Mouse (Mus musculus) neural tube, embryonic 12.5 days (tissue): Measurements from ENCODE around the gene Wfikkn1. TPM values are rescaled to one million over a fixed set of nuclear protein-coding genes. Genes with fewer than 3 reads are reported as not detected.

Source experiments
- ATAC-seq: fragments of 200-750 bp; cut with Nextera tagmentation; 2 replicates; pipeline ENCODE4 v1.8.0; 2017; ENCODE audit warnings: low read depth, mild to moderate bottlenecking, moderate TSS enrichment, moderate library complexity; ENCODE audit not compliant: low FRiP score
- H3K27ac ChIP-seq: fragments of 300-500 bp; sonication (generic); 2 replicates; pipeline ENCODE4 v1.5.1; 2016
- H3K27me3 ChIP-seq: fragments of 300-500 bp; sonication (generic); replicated peaks from 2 replicates; pipeline ENCODE4 v1.6.1; 2016; ENCODE audit warnings: mild to moderate bottlenecking
- H3K36me3 ChIP-seq: fragments of 300-500 bp; sonication (generic); 2 replicates; pipeline ENCODE4 v1.6.1; 2016; ENCODE audit warnings: mild to moderate bottlenecking
- H3K4me1 ChIP-seq: fragments of 300-500 bp; sonication (generic); 2 replicates; pipeline ENCODE4 v1.6.1; 2016
- H3K4me2 ChIP-seq: fragments of 300-500 bp; sonication (generic); replicated peaks from 2 replicates; pipeline ENCODE4 v1.6.1; 2016; ENCODE audit warnings: mild to moderate bottlenecking
- H3K4me3 ChIP-seq: fragments of 300-500 bp; sonication (generic); 2 replicates; pipeline ENCODE4 v1.5.1; 2016
- H3K9ac ChIP-seq: fragments of 300-500 bp; sonication (generic); 2 replicates; pipeline ENCODE4 v1.6.1; 2016; ENCODE audit warnings: mild to moderate bottlenecking
- H3K9me3 ChIP-seq: fragments of 300-500 bp; sonication (generic); 2 replicates; pipeline ENCODE4 v1.6.1; 2016; ENCODE audit warnings: mild to moderate bottlenecking
- WGBS: fragments of 180-500 bp; shearing (Covaris S2); methylation state at CpG from one replicate; pipeline ENCODE4 v1.1.7; 2016; 5-methylcytosine and 5-hydroxymethylcytosine counted together
- microRNA-seq: library from miRNA; unstranded; fragments of <30 nt; microRNA quantifications from one replicate; pipeline ENCODE4, GENCODE M21; 2017
- polyA plus RNA-seq: library from polyadenylated mRNA; unstranded; fragments of >200 nt; fragmentation: Nextera tagmentation; extraction: Ambion mirVana; gene quantifications from 2 replicates; pipeline ENCODE4 v1.2.1, GENCODE M21; 2016

Wfikkn1 gene
- polyA plus RNA-seq, 1 experiment from 2014 or later: 0.86 TPM

GRCm38 (mm10) chr17:25831451-25832281, 49.0 kb downstream of the Wfikkn1 start:
- Histone ChIP-seq H3K4me2 (peak overlapping the region; percentile 95), H3K36me3 (peaks cover 42% of the 10 kb centered on the region), H3K27ac (no peak overlapping the region; the same call in 1 of the 2 replicates), H3K9me3 (no peaks in the 10 kb centered on the region), H3K4me1 (peaks cover 81% of the 10 kb centered on the region), H3K27me3 (no peaks in the 10 kb centered on the region), H3K9ac (peak overlapping the region; percentile 92), H3K4me3 (peak overlapping the region; percentile 79)
- no peak for ATAC-seq
- WGBS: 67% methylated on average over 21 of the region's 21 CpGs

GRCm38 (mm10) chr17:25830806-25831431, 49.7 kb downstream of the Wfikkn1 start:
- Histone ChIP-seq H3K36me3 (peaks cover 49% of the 10 kb centered on the region), H3K27ac (no peak overlapping the region), H3K9ac (no peak overlapping the region), H3K9me3 (no peaks in the 10 kb centered on the region), H3K4me1 (peaks cover 81% of the 10 kb centered on the region), H3K4me3 (no peak overlapping the region), H3K4me2 (peak overlapping the region; percentile 95), H3K27me3 (no peaks in the 10 kb centered on the region)
- ATAC-seq: no peak
- WGBS: 89% methylated on average over 14 of the region's 14 CpGs

GRCm38 (mm10) chr17:25830200-25830753, 50.4 kb downstream of the Wfikkn1 start:
- WGBS: 85% methylated on average over 4 of the region's 4 CpGs

GRCm38 (mm10) chr17:25829558-25830017, 51.1 kb downstream of the Wfikkn1 start:
- peaks cover 46% of the 10 kb centered on the region for H3K36me3 ChIP-seq

More at GRCm38 (mm10) chr17:25830200-25830753, 50.4 kb downstream of the Wfikkn1 start:
- H3K9ac ChIP-seq: 0 out of 2 replicates have a peak overlapping the region, but pooled peaks have one; percentile 75
- H3K4me1 ChIP-seq: peaks cover 80% of the 10 kb centered on the region
- peak overlapping the region; percentile 56; the same call in 1 of the 2 replicates for H3K4me3 ChIP-seq
- peaks cover 51% of the 10 kb centered on the region for H3K36me3 ChIP-seq
- H3K27me3 ChIP-seq: no peaks in the 10 kb centered on the region
- ATAC-seq: no peak
- peak overlapping the region; percentile 95 for H3K4me2 ChIP-seq
- no peak overlapping the region for H3K27ac ChIP-seq
- H3K9me3 ChIP-seq: no peaks in the 10 kb centered on the region

GRCm38 (mm10) chr17:25828712-25829557, 51.7 kb downstream of the Wfikkn1 start, which contains the start of gene Jmjd8:
Gene Jmjd8 (plus strand): TSS chr17:25828867.
- H3K9me3 ChIP-seq: no peaks in the 10 kb centered on the region
- H3K4me1 ChIP-seq: peaks cover 80% of the 10 kb centered on the region

More at GRCm38 (mm10) chr17:25829558-25830017, 51.1 kb downstream of the Wfikkn1 start:
- no peaks in the 10 kb centered on the region for H3K27me3 ChIP-seq
- H3K4me1 ChIP-seq: peaks cover 80% of the 10 kb centered on the region
- peak overlapping the region; percentile 56 for H3K4me3 ChIP-seq
- ATAC-seq: no peak
- 47% methylated on average over 8 of the region's 8 CpGs for WGBS
- peak overlapping the region; percentile 75 for H3K9ac ChIP-seq
- peak overlapping the region; percentile 95 for H3K4me2 ChIP-seq
- H3K27ac ChIP-seq: peak overlapping the region; percentile 65
- H3K9me3 ChIP-seq: no peaks in the 10 kb centered on the region

GRCm38 (mm10) chr17:25828223-25828594, 52.4 kb downstream of the Wfikkn1 start:
- Histone ChIP-seq H3K9me3 (no peaks in the 10 kb centered on the region), H3K27ac (no peak overlapping the region), H3K4me2 (peak overlapping the region; percentile 95), H3K4me1 (peaks cover 75% of the 10 kb centered on the region), H3K9ac (0 out of 2 replicates have a peak overlapping the region, but pooled peaks have one; percentile 5), H3K4me3 (peak overlapping the region; percentile 56), H3K27me3 (no peaks in the 10 kb centered on the region), H3K36me3 (peaks cover 46% of the 10 kb centered on the region)
- ATAC-seq: no peak
- 84% methylated on average over 8 of the region's 8 CpGs for WGBS

More at GRCm38 (mm10) chr17:25828712-25829557, 51.7 kb downstream of the Wfikkn1 start, which contains the start of gene Jmjd8:
- no peaks in the 10 kb centered on the region for H3K27me3 ChIP-seq
- ATAC-seq: peak; percentile 41
- peak within 1 kb of the TSS; percentile 56 for H3K4me3 ChIP-seq
- H3K9ac ChIP-seq: peak within 1 kb of the TSS; percentile 75
- WGBS: 1% methylated on average over 32 of the region's 32 CpGs
- H3K27ac ChIP-seq: peak within 1 kb of the TSS; percentile 65
- peak within 1 kb of the TSS; percentile 95 for H3K4me2 ChIP-seq
- H3K36me3 ChIP-seq: peaks cover 46% of the 10 kb centered on the region

Small RNA genes lying within 50 kb of the gene (microRNA-seq; reads per million reads assigned to microRNA genes)
- gene Mir3082: not detected

Other genes starting within 250 kb of the Wfikkn1 start
- gene Gng13, start 163.7 kb downstream of the Wfikkn1 start, polyA plus RNA-seq: 1.6 and 2.1 TPM in 2 replicates
- gene Chtf18, start 153.4 kb downstream of the Wfikkn1 start, polyA plus RNA-seq: 24.9 and 25.6 TPM in 2 replicates
- gene Rpusd1, start 153.2 kb downstream of the Wfikkn1 start, polyA plus RNA-seq: 20.5 and 22.1 TPM in 2 replicates
- gene Mslnl, start 144.8 kb downstream of the Wfikkn1 start, polyA plus RNA-seq: not detected in 2 replicates
- gene Msln, start 126.5 kb downstream of the Wfikkn1 start, polyA plus RNA-seq: 0.27 and 0.38 TPM in 2 replicates
- 25.5 and 29.2 TPM in 2 replicates for gene Narfl, start 107.1 kb downstream of the Wfikkn1 start, polyA plus RNA-seq
- gene Haghl, start 95.2 kb downstream of the Wfikkn1 start, polyA plus RNA-seq: 102 and 103 TPM in 2 replicates
- gene Ccdc78, start 94.3 kb downstream of the Wfikkn1 start, polyA plus RNA-seq: 0.33 and 0.57 TPM in 2 replicates
- gene Fam173a, start 88.0 kb downstream of the Wfikkn1 start, polyA plus RNA-seq: 75.3 and 84.6 TPM in 2 replicates
- gene AC134908.4, start 85.2 kb downstream of the Wfikkn1 start, polyA plus RNA-seq: 1.0 and 1.9 TPM in 2 replicates
- 80.7 and 92.0 TPM in 2 replicates for gene Metrn, start 83.7 kb downstream of the Wfikkn1 start, polyA plus RNA-seq
- 25.8 and 27.0 TPM in 2 replicates for gene Fbxl16, start 71.8 kb downstream of the Wfikkn1 start, polyA plus RNA-seq
- gene Wdr24, start 57.2 kb downstream of the Wfikkn1 start, polyA plus RNA-seq: 27.6 and 28.6 TPM in 2 replicates
- gene Jmjd8, start 52.0 kb downstream of the Wfikkn1 start, polyA plus RNA-seq: 67.7 and 72.6 TPM in 2 replicates
- gene Stub1, start 47.5 kb downstream of the Wfikkn1 start, polyA plus RNA-seq: 293 and 301 TPM in 2 replicates
- gene Rhbdl1, start 43.6 kb downstream of the Wfikkn1 start, polyA plus RNA-seq: 8.1 and 8.6 TPM in 2 replicates
- gene Gm20683, start 39.1 kb downstream of the Wfikkn1 start, polyA plus RNA-seq: 3.9 and 4.8 TPM in 2 replicates
- 18.4 and 20.1 TPM in 2 replicates for gene Rhot2, start 36.0 kb downstream of the Wfikkn1 start, polyA plus RNA-seq
- gene Wdr90, start 19.4 kb downstream of the Wfikkn1 start, polyA plus RNA-seq: 23.6 and 24.9 TPM in 2 replicates
- 6.8 and 7.2 TPM in 2 replicates for gene Mcrip2, start 12.1 kb downstream of the Wfikkn1 start, polyA plus RNA-seq
- 52.0 and 56.9 TPM in 2 replicates for gene Mettl26, start 5.8 kb downstream of the Wfikkn1 start, polyA plus RNA-seq
- 47.7 and 49.3 TPM in 2 replicates for gene Rab40c, start 38.9 kb upstream of the Wfikkn1 start, polyA plus RNA-seq
- gene Pigq, start 64.1 kb upstream of the Wfikkn1 start, polyA plus RNA-seq: 54.7 and 57.3 TPM in 2 replicates
- 0.11 and 0.14 TPM in 2 replicates for gene Nhlrc4, start 64.1 kb upstream of the Wfikkn1 start, polyA plus RNA-seq
- gene A930017K11Rik, start 71.7 kb upstream of the Wfikkn1 start, polyA plus RNA-seq: 0.08 TPM in 2 replicates
- gene Capn15, start 104.9 kb upstream of the Wfikkn1 start, polyA plus RNA-seq: 28.2 and 31.5 TPM in 2 replicates
- gene Rab11fip3, start 188.7 kb upstream of the Wfikkn1 start, polyA plus RNA-seq: 33.8 and 36.7 TPM in 2 replicates
- 28.6 and 30.1 TPM in 2 replicates for gene Decr2, start 209.5 kb upstream of the Wfikkn1 start, polyA plus RNA-seq
- gene Nme4, start 214.7 kb upstream of the Wfikkn1 start, polyA plus RNA-seq: 50.8 and 54.4 TPM in 2 replicates
- gene Tmem8, start 232.4 kb upstream of the Wfikkn1 start, polyA plus RNA-seq: 2.3 and 2.4 TPM in 2 replicates
- 190 and 200 TPM in 2 replicates for gene Mrpl28, start 242.6 kb upstream of the Wfikkn1 start, polyA plus RNA-seq